In genomic region chr6:117987173-117987572, GRCm38 (mm10) we compare ENCODE assay signal across 27 mouse cellular contexts. TPM values are rescaled to one million over a fixed set of nuclear protein-coding genes. Genes with fewer than 3 reads are reported as not detected.
DNase-seq lines count a peak whose midpoint lies in the region; ATAC-seq and TF ChIP-seq lines count a peak whose summit lies in the region.
"Had no signal": no experiment of that assay in that cellular context is flagged by ENCODE, and none has a peak within 500 bp of the region (broad histone marks: within the 10 kb centered on the region; RNA-seq: fewer than 3 reads in every experiment).

No protein-coding gene starts in this region.

- no peaks in the 10 kb centered on the region for H3K9me3 ChIP-seq in intestine, postnatal 0 days (ENCODE audit: control insufficient read depth)
- no peaks in the 10 kb centered on the region for H3K9me3 ChIP-seq in intestine, embryonic 16.5 days (ENCODE audit: control insufficient read depth, low read length)
- H3K9me3 ChIP-seq in lung, embryonic 14.5 days (ENCODE audit: low read depth, low read length): no peaks in the 10 kb centered on the region
- H3K9me3 ChIP-seq: embryonic facial prominence, embryonic 12.5 days; G1E; limb, embryonic 13.5 days; midbrain, embryonic 13.5 days; neural tube, embryonic 15.5 days; stomach, embryonic 15.5 days had no signal

- H3K27ac ChIP-seq in intestine, postnatal 0 days (ENCODE audit: low read depth, low read length): no peak overlapping the region
- H3K27ac ChIP-seq in intestine, embryonic 16.5 days (ENCODE audit: low read length): no peak overlapping the region
- no peak overlapping the region for H3K27ac ChIP-seq in lung, embryonic 14.5 days (ENCODE audit: low read depth)
- H3K27ac ChIP-seq: embryonic facial prominence, embryonic 12.5 days; limb, embryonic 13.5 days; midbrain, embryonic 13.5 days; neural tube, embryonic 15.5 days; stomach, embryonic 15.5 days had no signal

- peak; percentile 25; the same call in 1 of the 2 replicates for TF ChIP-seq CTCF in intestine, postnatal 0 days (IDR thresholded peaks at IDR 0.05; ENCODE audit: low read depth)
- TF ChIP-seq CTCF in lung, embryonic 14.5 days (IDR thresholded peaks at IDR 0.05; ENCODE audit: low read depth): peak; percentile 38

- H3K9ac ChIP-seq in intestine, postnatal 0 days (ENCODE audit: low read depth, low read length): no peak overlapping the region
- H3K9ac ChIP-seq in intestine, embryonic 16.5 days (ENCODE audit: low read depth, low read length): no peak overlapping the region
- H3K9ac ChIP-seq in lung, embryonic 14.5 days: no peak overlapping the region
- H3K9ac ChIP-seq: embryonic facial prominence, embryonic 12.5 days; limb, embryonic 13.5 days; midbrain, embryonic 13.5 days; neural tube, embryonic 15.5 days; stomach, embryonic 15.5 days had no signal

- no peak for ATAC-seq in intestine, postnatal 0 days
- no peak for ATAC-seq in intestine, embryonic 16.5 days
- ATAC-seq in lung, embryonic 14.5 days (ENCODE audit: insufficient read depth): no peak
- 0 out of 2 replicates have a peak, but pooled peaks have one; percentile 55 for ATAC-seq in megakaryocyte progenitor cell, adult 5-6 weeks (replicated peaks; ENCODE audit: poor library complexity)
- ATAC-seq: forebrain, embryonic 14.5 days; inflammation-experienced regulatory T-cells, adult 6 months; midbrain, embryonic 13.5 days had no signal

- H3K4me2 ChIP-seq in intestine, postnatal 0 days (replicated peaks; ENCODE audit: low read depth): no peak overlapping the region
- no peak overlapping the region for H3K4me2 ChIP-seq in intestine, embryonic 16.5 days (ENCODE audit: low read depth, low read length)
- H3K4me2 ChIP-seq in lung, embryonic 14.5 days: no peak overlapping the region
- H3K4me2 ChIP-seq: embryonic facial prominence, embryonic 12.5 days; limb, embryonic 13.5 days; midbrain, embryonic 13.5 days; neural tube, embryonic 15.5 days; stomach, embryonic 15.5 days had no signal

- no peak for DNase-seq in lung, embryonic 14.5 days
- DNase-seq in lung, postnatal 25 days (ENCODE audit: low spot score): no peak
- DNase-seq in ES-CJ7 (ENCODE audit: low read depth, low spot score): peak; percentile 41
- no peak for DNase-seq in cerebellum, adult 8-10 months
- DNase-seq: cerebellum, adult 9-10 months; gastrocnemius, postnatal 25 days; kidney, adult 9 months; kidney, postnatal 36 days; thymus, adult 18-20 months had no signal

- no peaks in the 10 kb centered on the region for H3K27me3 ChIP-seq in intestine, postnatal 0 days (replicated peaks; ENCODE audit: control insufficient read depth, insufficient read depth, low read length)
- no peaks in the 10 kb centered on the region for H3K27me3 ChIP-seq in intestine, embryonic 16.5 days (replicated peaks; ENCODE audit: control insufficient read depth, insufficient read depth, low read length)
- H3K27me3 ChIP-seq in lung, embryonic 14.5 days (ENCODE audit: insufficient read depth, low read length): no peaks in the 10 kb centered on the region
- H3K27me3 ChIP-seq: embryonic facial prominence, embryonic 12.5 days; limb, embryonic 13.5 days; midbrain, embryonic 13.5 days; neural tube, embryonic 15.5 days; stomach, embryonic 15.5 days had no signal

- no peak overlapping the region for H3K4me3 ChIP-seq in intestine, postnatal 0 days (ENCODE audit: low read depth, low read length)
- no peak overlapping the region for H3K4me3 ChIP-seq in intestine, embryonic 16.5 days (ENCODE audit: low read length)
- no peak overlapping the region for H3K4me3 ChIP-seq in lung, embryonic 14.5 days (ENCODE audit: low read depth, low read length)
- H3K4me3 ChIP-seq: embryonic facial prominence, embryonic 12.5 days; erythroblast, embryonic 14.5 days; limb, embryonic 13.5 days; midbrain, embryonic 13.5 days; neural tube, embryonic 15.5 days; stomach, embryonic 15.5 days had no signal

- WGBS in intestine, postnatal 0 days: 47% methylated on average over 5 of the region's 5 CpGs
- WGBS in intestine, embryonic 16.5 days: 53% methylated on average over 5 of the region's 5 CpGs
- 57% methylated on average over 5 of the region's 5 CpGs for WGBS in lung, embryonic 14.5 days

- no peaks in the 10 kb centered on the region for H3K4me1 ChIP-seq in intestine, postnatal 0 days (replicated peaks; ENCODE audit: control insufficient read depth, insufficient read depth, low read length)
- no peaks in the 10 kb centered on the region for H3K4me1 ChIP-seq in intestine, embryonic 16.5 days (ENCODE audit: control insufficient read depth, insufficient read depth, low read length)
- no peaks in the 10 kb centered on the region; the same call in 1 of the 2 replicates for H3K4me1 ChIP-seq in lung, embryonic 14.5 days (ENCODE audit: insufficient read depth)
- H3K4me1 ChIP-seq: embryonic facial prominence, embryonic 12.5 days; limb, embryonic 13.5 days; neural tube, embryonic 15.5 days; stomach, embryonic 15.5 days had no signal

- H3K36me3 ChIP-seq in intestine, postnatal 0 days (ENCODE audit: control insufficient read depth, insufficient read depth): no peaks in the 10 kb centered on the region
- H3K36me3 ChIP-seq in intestine, embryonic 16.5 days (ENCODE audit: control insufficient read depth, insufficient read depth, low read length): no peaks in the 10 kb centered on the region
- H3K36me3 ChIP-seq in lung, embryonic 14.5 days (ENCODE audit: insufficient read depth): no peaks in the 10 kb centered on the region
- H3K36me3 ChIP-seq: embryonic facial prominence, embryonic 12.5 days; G1E; limb, embryonic 13.5 days; midbrain, embryonic 13.5 days; neural tube, embryonic 15.5 days; stomach, embryonic 15.5 days had no signal

RNA-seq across cellular contexts. Expression of gene Rasgef1a, which starts 24.1 kb away (rescaled TPM):
- polyA plus RNA-seq in intestine, postnatal 0 days (2015; fragmentation: Nextera tagmentation; extraction: Ambion mirVana): 0.07 and 0.25 TPM in 2 replicates
- 0.21 and 0.37 TPM in 2 replicates for polyA plus RNA-seq in intestine, embryonic 16.5 days (2015; fragmentation: Nextera tagmentation; extraction: Ambion mirVana)
- polyA plus RNA-seq in lung, embryonic 14.5 days (2014; fragmentation: Nextera tagmentation; extraction: Ambion mirVana): 1.0 and 1.1 TPM in 2 replicates
- total RNA-seq in megakaryocyte progenitor cell, adult 5-6 weeks (2015): 0.07 TPM in 1 of 2 replicates, not detected in the other
- total RNA-seq in megakaryocyte progenitor cell, adult 5-6 weeks (2017): 0.17 TPM in 1 of 2 replicates, not detected in the other
- total RNA-seq: common myeloid progenitor, adult 5-6 weeks; hematopoietic stem cell, adult 5-6 weeks had no signal
- polyA plus RNA-seq: erythroblast, embryonic 14.5 days; G1E had no signal

RNA-seq across cellular contexts. Expression of gene Fxyd4, which starts 49.7 kb away (rescaled TPM):
- 0.27 and 0.55 TPM in 2 replicates for polyA plus RNA-seq in intestine, postnatal 0 days (2015; fragmentation: Nextera tagmentation; extraction: Ambion mirVana)
- 1.2 and 2.0 TPM in 2 replicates for polyA plus RNA-seq in intestine, embryonic 16.5 days (2015; fragmentation: Nextera tagmentation; extraction: Ambion mirVana)
- polyA plus RNA-seq in lung, embryonic 14.5 days (2014; fragmentation: Nextera tagmentation; extraction: Ambion mirVana): 3.6 and 3.9 TPM in 2 replicates
- not detected in 2 replicates for total RNA-seq in megakaryocyte progenitor cell, adult 5-6 weeks (2015)
- total RNA-seq in megakaryocyte progenitor cell, adult 5-6 weeks (2017): not detected in 2 replicates
- total RNA-seq: adrenal gland, adult 18-20 months; common myeloid progenitor, adult 5-6 weeks; G1E; gastrocnemius, postnatal 25 days; heart, adult 8-10 months; layer of hippocampus, postnatal 14 days; left cerebral cortex, postnatal 10 days had no signal
- polyA plus RNA-seq: erythroblast, embryonic 14.5 days; G1E had no signal
